Mouse (Mus musculus): ENCODE results near the gene Unc13c.

The Unc13c gene

DNA sequence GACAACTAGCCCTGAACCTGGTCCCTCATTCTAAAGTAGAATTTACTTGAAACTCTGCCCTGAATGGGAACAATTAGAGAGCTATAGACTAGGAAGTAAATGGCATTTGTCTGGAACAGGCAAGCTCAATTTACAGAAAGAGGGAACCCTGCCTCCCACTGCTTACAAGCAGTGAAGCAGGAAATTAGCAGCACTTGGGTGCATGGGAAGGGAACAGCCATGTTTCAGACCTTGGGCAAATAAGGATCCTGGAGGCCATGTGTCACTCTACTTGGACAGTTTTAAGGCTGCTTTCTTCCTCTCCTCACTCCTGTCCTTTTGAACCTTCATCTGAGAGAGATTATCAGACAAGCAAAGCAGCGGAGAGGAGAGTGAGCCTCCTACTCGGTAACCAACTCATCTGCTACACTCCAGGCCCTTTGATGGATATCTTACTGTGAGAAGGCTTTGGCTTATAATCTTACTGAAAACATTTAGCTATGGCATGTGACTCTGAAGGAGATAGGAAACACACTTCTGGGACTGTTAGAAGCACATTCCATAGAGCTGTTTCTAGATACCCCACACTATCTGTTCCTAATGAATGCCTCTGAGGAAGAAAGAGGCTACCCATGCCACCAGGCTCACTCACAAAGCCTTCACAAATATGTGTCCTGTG lies 101.2 kb downstream of the Unc13c start:
- DNase-seq: no peak

DNA sequence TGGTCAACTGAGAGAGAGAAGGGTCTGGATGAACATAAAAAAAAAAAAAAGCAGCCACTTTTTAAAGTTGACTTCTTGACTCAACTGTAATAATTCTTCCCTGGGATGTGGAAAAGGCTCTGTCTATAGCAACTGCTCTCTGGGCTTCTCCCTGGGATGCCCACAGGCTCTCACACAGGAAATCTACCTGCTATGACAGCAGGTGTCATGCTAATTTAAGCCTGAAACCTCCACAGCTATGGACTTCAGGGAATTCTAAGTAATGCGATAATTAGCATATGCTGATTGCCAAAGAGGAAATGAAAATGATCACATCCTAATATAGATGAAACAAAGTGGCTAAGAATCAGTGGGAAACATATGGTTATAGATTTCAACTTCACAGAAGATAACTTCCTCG lies 102.1 kb downstream of the Unc13c start:
- no peak for DNase-seq

GRCm38 (mm10) chr9:73859469-73859868 lies 109.3 kb downstream of the Unc13c start:
- no peak for DNase-seq

GRCm38 (mm10) chr9:73854281-73854680 lies 114.5 kb downstream of the Unc13c start:
- DNase-seq: no peak

DNA sequence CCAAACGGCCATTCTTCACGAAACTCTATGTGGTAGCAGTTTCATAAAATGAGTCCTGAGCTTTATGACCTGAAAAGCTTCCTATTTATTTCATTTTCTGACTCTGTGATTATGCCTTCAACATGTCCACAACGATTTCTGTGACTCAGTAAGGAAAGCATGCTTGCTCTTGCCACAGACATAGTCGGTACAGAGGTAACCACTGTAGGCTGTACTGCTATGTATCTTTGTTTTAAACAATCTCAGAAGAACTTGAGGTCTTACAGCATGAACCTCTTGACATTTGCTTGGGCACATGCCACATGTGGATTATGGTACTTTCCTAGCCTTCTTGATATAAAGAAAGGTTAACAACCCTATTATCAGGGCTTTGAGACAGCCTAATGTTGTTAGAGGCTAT lies 162.1 kb downstream of the Unc13c start:
- DNase-seq: no peak

GRCm38 (mm10) chr9:73774616-73775015 lies 194.2 kb downstream of the Unc13c start:
- DNase-seq: no peak

- no peak for DNase-seq
Observed at GRCm38 (mm10) chr9:73755185-73755584, 213.6 kb downstream of the Unc13c start.

DNA sequence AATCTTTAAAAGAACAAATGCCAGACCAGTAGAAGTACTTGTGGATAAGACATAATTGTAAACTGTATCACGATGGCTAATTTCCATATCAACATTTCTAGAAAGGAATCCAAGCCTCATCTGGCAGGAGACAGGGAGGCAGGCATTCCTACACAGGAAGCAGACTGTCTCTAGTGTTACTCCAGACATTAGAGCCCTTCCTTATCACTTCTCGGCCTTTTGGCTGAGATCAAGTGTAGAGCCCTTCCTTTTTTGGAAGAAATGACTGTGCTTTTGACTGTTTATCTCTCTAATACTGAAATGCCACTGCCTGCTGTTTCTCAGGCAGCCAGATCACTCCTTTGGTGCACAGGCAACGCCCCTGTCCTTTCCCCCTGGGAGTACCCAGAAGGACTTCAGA lies 215.3 kb downstream of the Unc13c start:
- DNase-seq: no peak

DNA sequence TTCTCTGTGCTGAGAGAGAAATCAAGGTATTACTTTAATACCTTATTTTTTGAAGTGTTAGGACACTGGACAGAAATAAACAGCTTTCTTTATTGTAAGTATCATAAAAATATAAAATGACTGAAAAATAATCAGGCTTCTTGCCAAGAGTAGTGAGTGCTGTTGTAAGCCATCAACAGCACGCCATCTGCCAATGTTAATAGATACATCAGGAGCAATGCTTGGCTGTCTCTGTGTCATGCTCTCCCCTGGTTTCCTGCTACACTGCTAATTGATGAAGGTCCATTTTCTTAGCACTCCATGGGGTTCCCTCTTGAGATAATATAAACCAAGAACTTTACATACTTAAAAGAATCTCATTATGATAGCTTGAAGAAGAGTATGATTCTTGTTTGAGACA lies 217.4 kb downstream of the Unc13c start:
- no peak for DNase-seq

DNA sequence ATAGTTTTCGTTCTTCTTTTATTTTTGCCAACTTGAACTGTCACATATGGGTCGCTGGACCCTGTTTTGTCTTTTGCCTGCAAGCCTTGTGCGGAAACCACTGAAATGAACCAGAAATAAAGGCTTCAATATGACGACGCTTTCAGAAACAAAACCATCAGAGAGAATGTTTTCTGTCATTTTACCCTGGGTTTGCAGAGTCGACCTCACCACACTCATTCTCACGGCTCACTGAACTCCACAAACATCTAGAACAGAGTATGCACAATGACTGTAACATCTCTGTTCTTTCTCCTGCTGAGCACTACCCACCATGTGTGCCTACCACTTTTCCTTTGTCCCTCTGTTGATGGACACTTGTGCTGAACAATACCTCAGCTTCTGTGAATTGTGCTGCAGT lies 234.3 kb downstream of the Unc13c start:
- no peak for DNase-seq

GRCm38 (mm10) chr9:73725717-73726662 lies 242.8 kb downstream of the Unc13c start:
- no peak for DNase-seq

- DNase-seq: no peak
Observed at GRCm38 (mm10) chr9:73724776-73725175, 244.0 kb downstream of the Unc13c start.

GRCm38 (mm10) chr9:73713508-73713907 lies 255.3 kb downstream of the Unc13c start:
- DNase-seq: no peak

DNA sequence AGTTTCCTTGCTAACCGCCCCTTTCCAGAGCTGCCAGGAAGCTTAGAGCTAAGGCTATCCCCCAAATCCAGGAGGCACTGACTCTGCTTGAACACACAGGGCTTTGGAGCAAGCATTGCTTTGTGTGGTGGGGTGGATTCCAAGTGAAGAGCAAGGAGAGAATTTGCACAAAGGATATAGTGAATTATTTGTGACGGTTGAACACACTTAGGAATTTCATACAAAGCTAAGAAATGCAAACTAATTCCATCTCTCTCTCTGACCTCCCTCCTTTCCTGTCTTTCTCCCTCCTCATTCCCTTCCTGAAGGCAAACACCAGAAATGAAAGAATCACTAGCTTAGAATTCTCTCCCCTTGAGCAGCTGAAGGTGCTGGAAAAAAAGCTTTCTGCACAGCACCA lies 271.7 kb downstream of the Unc13c start:
- DNase-seq: no peak

- DNase-seq: no peak
Observed at GRCm38 (mm10) chr9:73681580-73681979, 287.2 kb downstream of the Unc13c start.

- DNase-seq: no peak
Observed at GRCm38 (mm10) chr9:73680545-73681495, 287.9 kb downstream of the Unc13c start.

GRCm38 (mm10) chr9:73671656-73672212 lies 297.0 kb downstream of the Unc13c start:
- peak; percentile 1 for DNase-seq

- DNase-seq: no peak
Observed at GRCm38 (mm10) chr9:73670040-73670439, 298.7 kb downstream of the Unc13c start.

- no peak for DNase-seq
Observed at GRCm38 (mm10) chr9:73662839-73663238, 305.9 kb downstream of the Unc13c start.

DNA sequence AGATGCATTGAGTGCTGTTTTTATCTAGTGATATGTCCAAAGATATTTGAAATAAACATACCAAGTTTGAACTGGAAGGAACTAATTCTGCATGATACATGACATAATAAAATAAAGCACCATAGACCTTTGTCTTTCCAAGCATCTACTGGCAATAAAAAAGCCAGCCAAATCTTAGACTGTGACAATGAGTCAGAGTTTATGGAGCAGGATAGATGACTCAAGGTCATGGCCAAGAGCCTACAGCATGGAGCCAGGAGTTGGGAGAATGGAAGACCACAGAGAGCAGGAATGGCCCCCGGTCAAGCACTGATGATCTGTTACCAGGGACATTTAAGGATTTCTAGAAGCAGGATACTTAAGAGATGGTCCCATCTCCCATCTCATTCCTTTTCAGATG lies 319.7 kb downstream of the Unc13c start:
- no peak for DNase-seq

DNA sequence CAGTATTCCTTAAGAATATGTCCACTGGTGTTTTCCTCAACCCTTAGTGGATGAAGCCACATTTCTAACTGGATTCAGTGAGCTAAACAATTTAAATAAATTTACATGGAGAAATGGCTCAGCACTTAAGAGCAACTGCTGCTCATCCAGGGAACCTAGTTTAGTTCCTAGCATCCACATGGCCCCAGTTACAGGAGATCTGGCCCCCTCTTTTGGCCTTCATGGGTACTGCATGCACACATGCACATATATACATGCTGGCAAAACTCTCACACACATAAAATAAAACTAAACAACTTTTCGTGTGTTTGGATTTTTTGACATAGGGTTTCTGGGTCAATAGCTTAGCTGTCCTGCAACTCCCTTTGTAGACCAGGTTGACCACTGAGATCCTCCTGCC lies 330.6 kb downstream of the Unc13c start:
- DNase-seq: peak; percentile 11

DNA sequence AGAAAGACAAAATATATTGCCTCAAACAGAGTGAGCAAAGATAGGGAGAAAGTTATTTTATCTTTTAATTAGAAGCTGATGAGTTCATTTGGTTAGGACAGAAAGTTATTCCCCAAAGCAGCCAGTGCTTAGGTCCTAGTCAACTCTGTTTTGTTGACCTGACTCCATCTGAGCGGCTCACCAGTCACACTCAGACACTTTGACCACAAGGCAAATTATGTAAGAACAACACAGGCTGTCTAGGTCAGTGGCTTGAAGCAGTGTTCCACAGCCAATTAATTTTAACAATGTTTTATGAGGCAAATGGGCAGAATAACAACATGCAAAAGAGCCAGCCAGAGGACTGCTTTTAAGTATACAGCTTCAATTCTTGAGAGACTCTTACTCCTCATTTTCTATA lies 343.6 kb downstream of the Unc13c start:
- DNase-seq: peak; percentile 84

GRCm38 (mm10) chr9:73612896-73613295 lies 355.9 kb downstream of the Unc13c start:
- no peak for DNase-seq

Data from kidney, adult 9 months (tissue).